In the genomic region with DNA sequence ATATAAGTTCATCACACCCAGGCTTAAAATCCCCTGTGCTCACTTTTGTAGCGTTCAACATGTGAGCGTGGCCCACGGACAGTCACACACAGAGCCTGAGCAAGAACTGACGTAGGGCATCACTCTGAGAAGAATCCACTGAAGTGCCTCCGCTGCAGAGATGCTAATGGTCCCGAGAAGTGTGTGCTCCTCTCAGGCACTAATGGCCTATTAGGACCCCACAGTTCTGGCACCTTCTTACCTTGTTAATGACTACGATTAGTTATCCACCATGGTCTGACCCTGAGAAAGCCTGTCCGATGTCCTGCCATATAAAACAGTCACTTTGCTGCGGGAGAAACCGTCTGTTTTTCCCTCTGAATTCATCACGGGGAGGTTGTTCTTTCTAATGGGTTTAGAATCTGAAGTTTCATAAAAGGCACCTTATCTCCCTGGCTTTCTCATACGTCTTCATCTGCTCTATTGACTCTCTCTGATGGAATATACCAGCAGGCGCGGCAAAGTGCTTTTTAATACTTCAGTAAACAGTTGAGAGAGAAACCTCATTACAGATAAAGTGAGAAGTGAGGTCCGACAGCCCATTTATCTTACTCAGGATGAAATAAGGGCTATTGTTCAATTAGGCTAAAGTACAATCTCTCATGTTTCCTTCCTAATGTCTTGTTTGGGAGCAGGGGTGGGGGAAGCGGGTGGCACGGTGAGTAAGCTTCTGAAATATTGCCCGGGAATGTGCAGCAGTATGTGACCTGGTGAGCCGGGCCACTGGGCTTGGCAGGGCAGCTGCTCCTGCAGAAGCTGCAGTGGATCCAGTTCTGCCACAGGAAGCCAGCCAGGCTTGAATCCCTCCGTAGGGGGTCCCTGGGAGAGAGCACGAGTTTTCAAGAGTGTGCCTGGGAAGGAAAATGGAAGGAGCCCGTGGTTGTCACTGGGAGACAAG, we compare ENCODE assay signal across 8 mouse cellular contexts. TPM values are rescaled to one million over a fixed set of nuclear protein-coding genes. Genes with fewer than 3 reads are reported as not detected.
DNase-seq lines count a peak whose midpoint lies in the region; ATAC-seq lines count a peak whose summit lies in the region.

No protein-coding gene starts in this region.

- no peak for DNase-seq in liver, embryonic 13.5 days
- DNase-seq in liver = no peak
- peak; percentile 46 to 62 for DNase-seq in heart, adult 18-20 months
- peak; percentile 67 for DNase-seq in kidney, adult 11 months
- DNase-seq in lung, postnatal 36 days = peak; percentile 65
- no peak for DNase-seq in frontal cortex, postnatal 36 days (ENCODE audit: low spot score in 2 of 2)
- DNase-seq in cerebellum, postnatal 4 days (ENCODE audit: low spot score in 2 of 2) = no peak

- H3K4me1 ChIP-seq in liver, embryonic 13.5 days (replicated peaks) = peaks cover 82% of the 10 kb centered on the region

- H3K4me2 ChIP-seq in liver, embryonic 13.5 days = no peak overlapping the region

- H3K9ac ChIP-seq in liver, embryonic 13.5 days = 0 out of 2 replicates have a peak overlapping the region, but pooled peaks have one; percentile 18

- H3K9me3 ChIP-seq in liver, embryonic 13.5 days (replicated peaks) = no peaks in the 10 kb centered on the region

- peak overlapping the region; percentile 77 for H3K27ac ChIP-seq in liver, embryonic 13.5 days

- no peak for ATAC-seq in liver, embryonic 13.5 days (ENCODE audit: low read depth)
- no peak for ATAC-seq in megakaryocyte-erythroid progenitor cell, adult 5-6 weeks (replicated peaks; ENCODE audit: low FRiP score, low TSS enrichment, poor library complexity, severe bottlenecking)

- H3K27me3 ChIP-seq in liver, embryonic 13.5 days = no peaks in the 10 kb centered on the region

- no peak overlapping the region for H3K4me3 ChIP-seq in liver, embryonic 13.5 days (replicated peaks)

- H3K36me3 ChIP-seq in liver, embryonic 13.5 days = no peaks in the 10 kb centered on the region

- WGBS in liver, embryonic 13.5 days (ENCODE audit: insufficient replicate concordance) = 58% methylated on average over 22 of the region's 22 CpGs

RNA-seq across cellular contexts. Expression of gene Sh3glb1, which starts 55.5 kb away (rescaled TPM):
- 88.0 and 103 TPM in 2 replicates for polyA plus RNA-seq in liver, embryonic 13.5 days (2015; fragmentation: Nextera tagmentation; extraction: Ambion mirVana)
- total RNA-seq in heart, adult 18-20 months (2021) = 100 to 1,000 TPM; 360 to 371 TPM
- 113 and 131 TPM in 2 replicates for total RNA-seq in megakaryocyte-erythroid progenitor cell, adult 5-6 weeks (2014; fragmentation: Nextera tagmentation)
- total RNA-seq in megakaryocyte-erythroid progenitor cell, adult 5-6 weeks (2017) = 48.6 and 103 TPM in 2 replicates

Comparison
In these comparisons a context has a peak if more than half of its experiments do, and no peak if none do; other contexts are left out.
1. DNase-seq: peak in heart, adult 18-20 months (2 of 2), kidney, adult 11 months (single experiment) and lung, postnatal 36 days (single experiment); none in liver, embryonic 13.5 days (single experiment), liver (single experiment), frontal cortex, postnatal 36 days (0 of 2) and cerebellum, postnatal 4 days (0 of 2).